Mouse (Mus musculus) bone marrow, adult 2 months (tissue): ENCODE measurements around the gene Gnptab.

Experiments
- CTCF ChIP-seq: fragments of 200-500 bp; IDR thresholded peaks from 2 replicates; pipeline ENCODE4 v1.5.1; 2011; ENCODE audit warnings: low read length, control low read depth; ENCODE audit not compliant: control insufficient read depth, insufficient read depth
- POLR2A ChIP-seq: fragments of 200-500 bp; IDR thresholded peaks from 2 replicates; pipeline ENCODE4 v1.6.1; 2011; ENCODE audit warnings: low read depth, mild to moderate bottlenecking, control low read depth, low read length, borderline replicate concordance; ENCODE audit not compliant: control insufficient read depth

DNA sequence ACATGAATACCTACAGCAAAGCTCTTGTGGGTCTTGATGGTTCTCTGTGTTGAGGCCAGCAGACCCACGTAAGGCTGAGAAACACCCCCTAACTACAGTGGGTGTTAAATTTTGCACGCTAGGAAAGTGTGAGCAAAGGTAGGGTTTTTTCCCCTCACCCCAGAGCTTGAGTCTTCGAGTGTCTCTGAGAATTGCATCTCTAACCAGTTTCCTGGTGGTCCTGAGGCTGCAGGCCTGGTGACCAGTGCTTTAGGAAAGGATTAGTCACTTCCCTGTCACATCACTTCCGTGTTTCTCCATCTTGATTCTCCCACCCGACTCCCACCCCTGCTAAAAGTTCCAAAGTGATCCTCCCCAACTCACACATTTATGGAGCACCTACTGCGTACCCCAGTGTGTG lies 25.3 kb downstream of the Gnptab start:
- TF ChIP-seq POLR2A = no peak
- no peak for TF ChIP-seq CTCF
